Mouse (Mus musculus) limb, embryonic 15.5 days (tissue): ENCODE results near the gene Prdm12. TPM values are rescaled to one million over a fixed set of nuclear protein-coding genes. Genes with fewer than 3 reads are reported as not detected.
A peak's percentile ranks its signal among the peaks of the same experiment; 100 is the strongest.

Experiments
- ATAC-seq: fragments of 200-750 bp; cut with Nextera tagmentation; 2 replicates; pipeline ENCODE4 v1.8.0; 2017; ENCODE audit warnings: low read depth, moderate TSS enrichment; ENCODE audit not compliant: insufficient number of reproducible peaks, low FRiP score, low TSS enrichment
- H3K27ac ChIP-seq: fragments of 300-500 bp; sonication (generic); 2 replicates; pipeline ENCODE4 v1.5.1; 2015; ENCODE audit warnings: moderate library complexity, mild to moderate bottlenecking, inconsistent platforms
- H3K27me3 ChIP-seq: fragments of 300-500 bp; sonication (generic); 2 replicates; pipeline ENCODE4 v1.6.1; 2015; ENCODE audit warnings: inconsistent platforms
- H3K36me3 ChIP-seq: fragments of 300-500 bp; sonication (generic); 2 replicates; pipeline ENCODE4 v1.6.1; 2015; ENCODE audit warnings: inconsistent platforms
- H3K4me1 ChIP-seq: fragments of 300-500 bp; sonication (generic); 2 replicates; pipeline ENCODE4 v1.6.1; 2015; ENCODE audit warnings: inconsistent platforms
- H3K4me2 ChIP-seq: fragments of 300-500 bp; sonication (generic); 2 replicates; pipeline ENCODE4 v1.6.1; 2015; ENCODE audit warnings: mild to moderate bottlenecking, inconsistent platforms
- H3K4me3 ChIP-seq: fragments of 300-500 bp; sonication (generic); 2 replicates; pipeline ENCODE4 v1.5.1; 2015; ENCODE audit warnings: mild to moderate bottlenecking, inconsistent platforms
- H3K9ac ChIP-seq: fragments of 300-500 bp; sonication (generic); 2 replicates; pipeline ENCODE4 v1.6.1; 2015; ENCODE audit warnings: inconsistent platforms
- H3K9me3 ChIP-seq: fragments of 300-500 bp; sonication (generic); 2 replicates; pipeline ENCODE4 v1.6.1; 2016; ENCODE audit warnings: inconsistent platforms
- whole genome bisulfite sequencing: fragments of 180-500 bp; shearing (Covaris S2); methylation state at CpG from one replicate; pipeline ENCODE4 v1.1.7; 2015; 5-methylcytosine and 5-hydroxymethylcytosine counted together
- microRNA-seq: library from miRNA; unstranded; fragments of <30 nt; microRNA quantifications from one replicate; pipeline ENCODE4, GENCODE M21; 2016
- polyA plus RNA-seq: library from polyadenylated mRNA; unstranded; fragments of >200 nt; fragmentation: Nextera tagmentation; extraction: Ambion mirVana; gene quantifications from 2 replicates; pipeline ENCODE4 v1.2.1, GENCODE M21; 2015

Gene Prdm12
- polyA plus RNA-seq, 1 experiment from 2014 or later = not detected

DNA sequence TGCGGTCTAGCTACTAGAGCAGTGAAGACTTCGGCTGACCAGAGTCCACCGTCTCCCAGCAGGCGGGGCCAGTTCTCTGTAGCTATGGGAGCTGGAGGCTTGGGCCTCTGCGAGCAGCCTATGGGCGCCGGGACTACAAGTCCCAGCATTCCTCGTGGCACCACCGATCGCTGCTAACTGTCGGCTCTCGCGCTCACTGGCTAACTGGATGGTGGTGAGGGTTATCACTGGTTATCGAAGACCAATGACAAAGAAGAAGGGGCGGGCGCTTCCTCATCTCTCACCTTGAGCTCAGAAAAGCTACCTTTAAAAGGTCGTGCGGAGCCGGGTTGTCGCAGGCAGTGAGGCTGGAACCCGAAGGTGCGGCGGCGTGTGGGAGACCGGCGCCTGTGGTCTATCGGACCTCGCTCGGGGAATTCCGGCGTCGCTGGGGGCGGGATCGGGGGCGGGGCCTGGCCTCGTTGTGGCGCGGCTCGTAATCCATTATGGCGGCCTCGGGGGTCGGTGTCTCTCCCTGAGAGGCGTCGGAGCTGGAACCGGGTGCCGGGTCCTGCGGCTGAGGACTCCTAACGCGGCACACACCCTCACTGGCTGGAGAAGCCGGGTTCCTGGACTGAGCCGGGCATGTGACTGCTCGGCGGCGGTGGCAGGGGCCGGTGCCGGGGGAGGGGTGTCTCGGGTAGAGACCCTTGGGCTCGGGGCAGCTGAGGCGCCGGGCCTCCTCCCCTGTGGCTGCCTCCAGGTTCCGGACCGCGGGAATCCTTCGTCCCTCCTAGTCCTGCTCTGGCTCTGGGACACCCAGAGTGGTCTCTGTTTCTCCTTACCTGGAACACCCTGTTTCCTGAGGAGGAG lies 48.5 kb downstream of the Prdm12 start, which contains the start of gene Abl1:
Abl1 (plus strand) TSS at position 303 of the 852 bp plus-strand sequence.
- Histone ChIP-seq H3K9ac (peak within 1 kb of the TSS; percentile 95), H3K4me2 (peak within 1 kb of the TSS; percentile 73), H3K4me1 (peaks cover 23% of the 10 kb centered on the region), H3K36me3 (0 out of 2 replicates have a peak, but pooled peaks cover 2% of the 10 kb centered on the region), H3K9me3 (no peaks in the 10 kb centered on the region), H3K27me3 (no peaks in the 10 kb centered on the region), H3K4me3 (peak within 1 kb of the TSS; percentile 95), H3K27ac (peak within 1 kb of the TSS; percentile 96)
- peak; percentile 99 for ATAC-seq
- under 1% methylated on average over 64 of the region's 64 CpGs for WGBS

DNA sequence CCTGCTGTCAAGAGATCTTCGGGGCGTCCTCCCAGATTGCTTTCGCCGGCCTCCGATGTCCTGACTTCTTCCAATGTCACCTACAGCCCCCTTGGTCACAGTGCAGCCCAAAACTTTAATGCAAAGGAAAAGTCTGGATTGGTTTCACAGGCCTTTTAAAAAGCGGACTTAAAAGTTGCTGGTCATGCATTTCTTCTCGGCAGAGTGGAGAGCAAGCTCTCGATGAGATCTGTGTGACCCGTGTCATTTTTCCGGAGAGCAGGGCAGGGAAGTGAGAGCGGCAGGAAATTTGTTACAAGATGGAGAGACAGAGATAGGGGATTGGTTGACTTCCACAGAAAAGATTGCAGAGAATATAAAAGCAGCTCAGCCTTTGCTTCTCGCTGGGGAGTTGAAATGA lies 49.2 kb downstream of the Prdm12 start:
- Histone ChIP-seq H3K9ac (peak overlapping the region; percentile 95), H3K9me3 (no peaks in the 10 kb centered on the region), H3K27me3 (no peaks in the 10 kb centered on the region), H3K4me2 (peak overlapping the region; percentile 73), H3K36me3 (peaks cover 2% of the 10 kb centered on the region; the same call in 1 of the 2 replicates), H3K4me3 (peak overlapping the region; percentile 95), H3K27ac (peak overlapping the region; percentile 96), H3K4me1 (peaks cover 23% of the 10 kb centered on the region)
- no peak for ATAC-seq
- WGBS = under 1% methylated on average over 12 of the region's 12 CpGs

DNA sequence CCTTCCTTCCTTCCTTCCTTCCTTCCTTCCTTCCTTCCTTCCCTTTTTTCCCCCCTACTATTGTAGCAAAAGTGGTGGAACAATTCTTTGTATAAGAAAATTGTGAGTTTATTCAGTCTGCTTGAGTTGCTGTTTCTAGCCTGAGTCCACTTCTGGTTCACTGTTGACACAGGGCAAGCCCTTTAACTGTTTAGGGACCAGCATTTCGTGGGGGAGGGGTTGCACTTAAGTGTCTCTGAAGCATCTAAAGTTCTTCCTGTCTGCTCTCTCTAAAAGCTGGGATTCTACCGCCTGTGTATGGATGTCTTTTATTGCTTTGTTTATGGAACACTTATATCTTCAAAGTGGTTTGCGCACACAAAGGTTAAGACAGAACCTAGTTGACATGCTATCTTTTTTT lies 50.2 kb downstream of the Prdm12 start:
- H3K27ac ChIP-seq = no peak overlapping the region
- peak overlapping the region; percentile 73 for H3K4me2 ChIP-seq
- 36% methylated on average over 3 of the region's 3 CpGs for WGBS
- peaks cover 2% of the 10 kb centered on the region; the same call in 1 of the 2 replicates for H3K36me3 ChIP-seq
- no peaks in the 10 kb centered on the region for H3K9me3 ChIP-seq
- ATAC-seq = no peak
- peaks cover 23% of the 10 kb centered on the region for H3K4me1 ChIP-seq
- H3K27me3 ChIP-seq = no peaks in the 10 kb centered on the region
- no peak overlapping the region for H3K9ac ChIP-seq
- H3K4me3 ChIP-seq = peak overlapping the region; percentile 95

DNA sequence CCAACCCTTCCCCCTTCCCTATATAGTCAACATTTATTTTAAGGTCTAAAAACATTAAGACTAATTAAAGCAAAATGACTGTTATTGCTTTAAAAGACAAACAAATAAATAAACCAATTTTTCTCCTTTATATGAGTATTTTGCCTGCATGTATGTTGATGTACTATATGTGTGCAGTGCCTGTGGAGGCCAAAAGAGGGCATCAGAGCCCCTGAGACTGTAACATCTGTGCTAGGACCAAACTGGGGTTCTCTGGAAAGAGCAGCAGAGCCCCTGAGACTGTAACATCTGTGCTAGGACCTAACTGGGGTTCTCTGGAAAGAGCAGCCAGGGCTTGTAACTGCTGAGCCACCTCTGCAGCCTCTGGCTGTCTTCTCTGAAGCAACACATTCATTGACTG lies 58.4 kb downstream of the Prdm12 start:
- H3K4me2 ChIP-seq = no peak overlapping the region
- ATAC-seq = no peak
- H3K4me1 ChIP-seq = no peaks in the 10 kb centered on the region
- H3K9ac ChIP-seq = no peak overlapping the region
- no peak overlapping the region for H3K27ac ChIP-seq
- H3K4me3 ChIP-seq = no peak overlapping the region
- H3K36me3 ChIP-seq = peaks cover 28% of the 10 kb centered on the region
- no peaks in the 10 kb centered on the region for H3K9me3 ChIP-seq
- H3K27me3 ChIP-seq = no peaks in the 10 kb centered on the region

- no peak overlapping the region for H3K27ac ChIP-seq
- H3K4me1 ChIP-seq = no peaks in the 10 kb centered on the region
- H3K36me3 ChIP-seq = peaks cover 22% of the 10 kb centered on the region
- H3K4me3 ChIP-seq = no peak overlapping the region
- ATAC-seq = no peak
- no peak overlapping the region for H3K9ac ChIP-seq
- WGBS = 59% methylated on average over 7 of the region's 7 CpGs
- no peak overlapping the region for H3K4me2 ChIP-seq
- no peaks in the 10 kb centered on the region for H3K27me3 ChIP-seq
- H3K9me3 ChIP-seq = no peaks in the 10 kb centered on the region
Measured at GRCm38 (mm10) chr2:31700545-31701446, 61.0 kb downstream of the Prdm12 start.

- Histone ChIP-seq H3K9me3 (no peaks in the 10 kb centered on the region), H3K4me3 (no peak overlapping the region), H3K27me3 (no peaks in the 10 kb centered on the region), H3K27ac (no peak overlapping the region; the same call in 1 of the 2 replicates), H3K36me3 (peaks cover 21% of the 10 kb centered on the region), H3K4me2 (no peak overlapping the region), H3K4me1 (no peaks in the 10 kb centered on the region), H3K9ac (no peak overlapping the region)
- no peak for ATAC-seq
Measured at GRCm38 (mm10) chr2:31703226-31703625, 63.4 kb downstream of the Prdm12 start.

Small RNA genes lying within 50 kb of the gene (microRNA-seq; reads per million reads assigned to microRNA genes)
- gene Mir6998 = not detected

Other genes starting within 250 kb of the Prdm12 start
- gene Ass1, start 169.8 kb upstream of the Prdm12 start, polyA plus RNA-seq = 44.1 and 45.8 TPM in 2 replicates
- 69.8 and 79.2 TPM in 2 replicates for gene Fubp3, start 67.4 kb upstream of the Prdm12 start, polyA plus RNA-seq
- 54.3 and 56.6 TPM in 2 replicates for gene Exosc2, start 30.7 kb downstream of the Prdm12 start, polyA plus RNA-seq
- gene Abl1, start 48.3 kb downstream of the Prdm12 start, polyA plus RNA-seq = 37.7 and 40.1 TPM in 2 replicates
- 0.14 TPM in 1 of 2 replicates, not detected in the other for gene Qrfp, start 170.5 kb downstream of the Prdm12 start, polyA plus RNA-seq
- gene Fibcd1, start 206.0 kb downstream of the Prdm12 start, polyA plus RNA-seq = 0.14 and 0.26 TPM in 2 replicates
- 1.5 and 1.9 TPM in 2 replicates for gene Lamc3, start 247.3 kb downstream of the Prdm12 start, polyA plus RNA-seq